Mouse (Mus musculus): ENCODE measurements around the gene Lclat1. TPM values are rescaled to one million over a fixed set of nuclear protein-coding genes. Genes with fewer than 3 reads are reported as not detected.
A peak's percentile ranks its signal among the peaks of the same experiment; 100 is the strongest.

The Lclat1 gene
- 11.8 and 15.4 TPM in 2 replicates for polyA plus RNA-seq (2015; fragmentation: Nextera tagmentation; extraction: Ambion mirVana)

- 3% methylated on average over 51 of the region's 51 CpGs for WGBS
- Histone ChIP-seq H3K27ac (replicated peaks) (peak within 1 kb of the TSS; percentile 76), H3K4me3 (replicated peaks) (peak within 1 kb of the TSS; percentile 82), H3K36me3 (no peaks in the 10 kb centered on the region), H3K27me3 (no peaks in the 10 kb centered on the region), H3K9me3 (replicated peaks) (no peaks in the 10 kb centered on the region), H3K4me2 (replicated peaks) (peak within 1 kb of the TSS; percentile 85), H3K4me1 (peaks cover 13% of the 10 kb centered on the region), H3K9ac (peak within 1 kb of the TSS; percentile 82)
- ATAC-seq (ENCODE audit: insufficient number of reproducible peaks, low FRiP score, low TSS enrichment, low read depth) = peak; percentile 99
These were observed at the start of gene Lclat1 for GRCm38 (mm10) chr17:73107158-73108157. Lclat1 (plus strand) TSS chr17:73107985.

DNA sequence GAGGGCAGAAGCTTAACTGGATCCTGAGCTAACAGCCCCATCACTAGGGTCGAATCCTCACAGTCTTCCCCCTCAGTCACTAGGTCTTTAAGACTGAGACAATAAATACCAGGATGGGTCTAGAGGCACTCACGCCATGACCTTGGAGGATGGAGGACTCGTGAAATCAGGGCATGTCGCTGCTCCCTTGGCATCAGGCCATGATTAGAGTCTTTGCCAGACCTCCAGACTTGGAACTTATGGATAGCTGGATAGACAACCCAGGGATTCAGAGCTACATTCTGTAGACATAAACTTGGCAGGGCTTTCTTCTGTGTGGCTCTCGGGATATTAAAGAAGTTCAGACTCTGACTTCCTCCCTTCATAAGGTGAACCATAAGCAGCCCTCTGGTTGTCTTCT lies 49.5 kb upstream of the Lclat1 start:
- no peak overlapping the region for H3K27ac ChIP-seq (replicated peaks)
- H3K4me3 ChIP-seq (replicated peaks) = no peak overlapping the region
- WGBS = 72% methylated on average over 5 of the region's 5 CpGs
- H3K9me3 ChIP-seq (replicated peaks) = no peaks in the 10 kb centered on the region
- ATAC-seq (ENCODE audit: insufficient number of reproducible peaks, low FRiP score, low TSS enrichment, low read depth) = no peak
- H3K9ac ChIP-seq = no peak overlapping the region
- H3K27me3 ChIP-seq = no peaks in the 10 kb centered on the region
- no peaks in the 10 kb centered on the region for H3K36me3 ChIP-seq
- H3K4me2 ChIP-seq (replicated peaks) = no peak overlapping the region
- peaks cover 24% of the 10 kb centered on the region for H3K4me1 ChIP-seq

- peak overlapping the region; percentile 72 for H3K27ac ChIP-seq (replicated peaks)
- H3K27me3 ChIP-seq = no peaks in the 10 kb centered on the region
- H3K9me3 ChIP-seq (replicated peaks) = no peaks in the 10 kb centered on the region
- peaks cover 21% of the 10 kb centered on the region for H3K4me1 ChIP-seq
- peak; percentile 75; the same call in 1 of the 2 replicates for ATAC-seq (ENCODE audit: insufficient number of reproducible peaks, low FRiP score, low TSS enrichment, low read depth)
- no peak overlapping the region for H3K4me2 ChIP-seq (replicated peaks)
- no peak overlapping the region for H3K4me3 ChIP-seq (replicated peaks)
- H3K36me3 ChIP-seq = no peaks in the 10 kb centered on the region
- no peak overlapping the region for H3K9ac ChIP-seq
- WGBS = 40% methylated on average over 3 of the region's 3 CpGs
These were observed 47.4 kb upstream of the Lclat1 start for GRCm38 (mm10) chr17:73060224-73060896.

GRCm38 (mm10) chr17:73060897-73061252 lies 46.9 kb upstream of the Lclat1 start:
- Histone ChIP-seq H3K4me2 (replicated peaks) (no peak overlapping the region), H3K9ac (no peak overlapping the region), H3K27me3 (no peaks in the 10 kb centered on the region), H3K9me3 (replicated peaks) (no peaks in the 10 kb centered on the region), H3K27ac (replicated peaks) (peak overlapping the region; percentile 72), H3K36me3 (no peaks in the 10 kb centered on the region), H3K4me1 (peaks cover 21% of the 10 kb centered on the region), H3K4me3 (replicated peaks) (no peak overlapping the region)
- WGBS = 59% methylated on average over 8 of the region's 8 CpGs
- peak; percentile 51; the same call in 1 of the 2 replicates for ATAC-seq (ENCODE audit: insufficient number of reproducible peaks, low FRiP score, low TSS enrichment, low read depth)

DNA sequence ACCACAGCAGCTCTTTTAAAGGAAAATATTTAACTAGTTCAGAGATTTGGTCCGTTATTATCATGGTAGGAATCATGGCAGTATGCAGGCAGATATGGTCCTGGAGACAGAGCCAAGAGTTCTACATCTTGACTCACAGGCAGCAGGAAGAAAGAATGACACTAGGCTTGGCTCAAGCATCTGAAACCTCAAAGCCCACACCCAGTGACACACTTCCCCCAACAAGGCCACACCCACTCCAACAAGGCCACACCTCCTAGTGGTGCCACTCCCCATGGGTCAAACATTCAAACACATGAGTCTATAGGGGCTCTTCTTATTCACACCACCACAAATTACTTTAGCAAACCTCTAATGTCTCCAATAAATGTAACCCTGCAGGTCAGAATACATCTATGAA lies 45.1 kb upstream of the Lclat1 start:
- no peak overlapping the region for H3K4me3 ChIP-seq (replicated peaks)
- no peaks in the 10 kb centered on the region for H3K9me3 ChIP-seq (replicated peaks)
- no peak for ATAC-seq (ENCODE audit: insufficient number of reproducible peaks, low FRiP score, low TSS enrichment, low read depth)
- H3K27ac ChIP-seq (replicated peaks) = no peak overlapping the region
- no peak overlapping the region for H3K4me2 ChIP-seq (replicated peaks)
- H3K4me1 ChIP-seq = peaks cover 24% of the 10 kb centered on the region
- 78% methylated on average over 1 of the region's 1 CpGs for WGBS
- no peaks in the 10 kb centered on the region for H3K27me3 ChIP-seq
- H3K36me3 ChIP-seq = no peaks in the 10 kb centered on the region
- H3K9ac ChIP-seq = no peak overlapping the region

GRCm38 (mm10) chr17:73063299-73063698 lies 44.5 kb upstream of the Lclat1 start:
- WGBS = 78% methylated on average over 2 of the region's 2 CpGs
- peaks cover 24% of the 10 kb centered on the region for H3K4me1 ChIP-seq

DNA sequence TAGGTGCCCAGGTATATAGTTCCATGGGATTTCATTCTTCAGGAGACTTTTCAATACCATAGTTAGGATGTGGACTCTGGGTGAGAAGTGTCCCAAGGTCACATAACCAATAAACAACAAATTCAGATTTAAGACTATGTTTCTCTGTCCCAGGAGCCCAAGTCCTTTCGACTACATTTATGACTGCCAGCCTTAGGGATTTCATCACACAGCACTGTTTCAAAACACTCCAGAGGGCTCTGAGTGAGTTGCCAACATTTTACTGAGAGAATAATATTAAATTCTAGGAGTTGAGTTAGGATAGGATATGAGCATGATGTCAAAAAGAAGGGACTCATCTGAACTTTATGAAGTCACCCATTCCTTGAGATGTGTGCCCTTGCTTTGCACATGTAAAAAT lies 44.0 kb upstream of the Lclat1 start:
- H3K27me3 ChIP-seq = no peaks in the 10 kb centered on the region
- peaks cover 21% of the 10 kb centered on the region for H3K4me1 ChIP-seq
- no peak overlapping the region for H3K27ac ChIP-seq (replicated peaks)
- no peak overlapping the region for H3K4me2 ChIP-seq (replicated peaks)
- no peaks in the 10 kb centered on the region for H3K36me3 ChIP-seq
- no peak overlapping the region for H3K9ac ChIP-seq
- no peak overlapping the region for H3K4me3 ChIP-seq (replicated peaks)
- no peaks in the 10 kb centered on the region for H3K9me3 ChIP-seq (replicated peaks)
- ATAC-seq (ENCODE audit: insufficient number of reproducible peaks, low FRiP score, low TSS enrichment, low read depth) = no peak
- WGBS = 79% methylated on average over 1 of the region's 1 CpGs

More at GRCm38 (mm10) chr17:73063299-73063698, 44.5 kb upstream of the Lclat1 start:
- Histone ChIP-seq H3K4me3 (replicated peaks) (no peak overlapping the region), H3K9ac (no peak overlapping the region), H3K27me3 (no peaks in the 10 kb centered on the region), H3K4me2 (replicated peaks) (no peak overlapping the region), H3K36me3 (no peaks in the 10 kb centered on the region), H3K27ac (replicated peaks) (no peak overlapping the region), H3K9me3 (replicated peaks) (no peaks in the 10 kb centered on the region)
- ATAC-seq (ENCODE audit: insufficient number of reproducible peaks, low FRiP score, low TSS enrichment, low read depth) = no peak

- Histone ChIP-seq H3K4me1 (peaks cover 5% of the 10 kb centered on the region; the same call in 1 of the 2 replicates), H3K9me3 (replicated peaks) (no peaks in the 10 kb centered on the region), H3K9ac (no peak overlapping the region), H3K36me3 (no peaks in the 10 kb centered on the region), H3K27me3 (no peaks in the 10 kb centered on the region), H3K27ac (replicated peaks) (no peak overlapping the region), H3K4me3 (replicated peaks) (no peak overlapping the region), H3K4me2 (replicated peaks) (no peak overlapping the region)
- ATAC-seq (ENCODE audit: insufficient number of reproducible peaks, low FRiP score, low TSS enrichment, low read depth) = no peak
- 72% methylated on average over 9 of the region's 9 CpGs for WGBS
These were observed 41.2 kb upstream of the Lclat1 start for GRCm38 (mm10) chr17:73066387-73067169.

DNA sequence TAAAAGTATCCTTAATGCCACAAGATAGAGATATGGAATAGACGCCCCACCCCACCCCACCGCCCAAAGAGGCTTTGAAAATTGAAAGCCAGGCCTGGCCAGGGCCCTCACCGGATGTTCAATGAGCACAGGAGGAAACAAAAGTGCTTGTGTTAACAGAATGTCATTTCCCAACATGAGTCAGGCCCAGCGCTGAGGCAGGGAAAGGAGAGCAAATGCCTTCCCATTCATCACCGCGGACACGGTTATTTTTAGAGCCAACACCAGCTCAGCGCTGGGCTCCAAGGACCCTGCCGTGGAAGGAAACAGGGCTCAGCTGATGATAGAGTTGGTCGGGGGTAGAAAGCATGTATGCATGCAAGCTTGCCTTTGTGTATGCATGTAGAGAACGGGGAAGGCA lies 40.4 kb upstream of the Lclat1 start:
- H3K9me3 ChIP-seq (replicated peaks) = no peaks in the 10 kb centered on the region
- peaks cover 6% of the 10 kb centered on the region for H3K4me1 ChIP-seq
- no peak overlapping the region for H3K4me3 ChIP-seq (replicated peaks)
- no peak overlapping the region for H3K27ac ChIP-seq (replicated peaks)
- H3K27me3 ChIP-seq = no peaks in the 10 kb centered on the region
- ATAC-seq (ENCODE audit: insufficient number of reproducible peaks, low FRiP score, low TSS enrichment, low read depth) = no peak
- no peak overlapping the region for H3K9ac ChIP-seq
- H3K36me3 ChIP-seq = no peaks in the 10 kb centered on the region
- 46% methylated on average over 11 of the region's 11 CpGs for WGBS
- H3K4me2 ChIP-seq (replicated peaks) = no peak overlapping the region

- Histone ChIP-seq H3K4me3 (replicated peaks) (no peak overlapping the region), H3K4me2 (replicated peaks) (no peak overlapping the region), H3K27me3 (no peaks in the 10 kb centered on the region), H3K9ac (no peak overlapping the region), H3K9me3 (replicated peaks) (no peaks in the 10 kb centered on the region), H3K27ac (replicated peaks) (no peak overlapping the region), H3K36me3 (no peaks in the 10 kb centered on the region), H3K4me1 (peaks cover 9% of the 10 kb centered on the region)
- ATAC-seq (ENCODE audit: insufficient number of reproducible peaks, low FRiP score, low TSS enrichment, low read depth) = no peak
- 79% methylated on average over 10 of the region's 10 CpGs for WGBS
These were observed 39.3 kb upstream of the Lclat1 start for GRCm38 (mm10) chr17:73068321-73068992.
